Mouse (Mus musculus) embryo, embryonic 11 days (tissue): ENCODE measurements around the gene Fabp3.

Experiments used
- DNase-seq: peaks from one replicate; pipeline ENCODE4 v3.0.0-alpha.2; 2015

Gene Fabp3

DNA sequence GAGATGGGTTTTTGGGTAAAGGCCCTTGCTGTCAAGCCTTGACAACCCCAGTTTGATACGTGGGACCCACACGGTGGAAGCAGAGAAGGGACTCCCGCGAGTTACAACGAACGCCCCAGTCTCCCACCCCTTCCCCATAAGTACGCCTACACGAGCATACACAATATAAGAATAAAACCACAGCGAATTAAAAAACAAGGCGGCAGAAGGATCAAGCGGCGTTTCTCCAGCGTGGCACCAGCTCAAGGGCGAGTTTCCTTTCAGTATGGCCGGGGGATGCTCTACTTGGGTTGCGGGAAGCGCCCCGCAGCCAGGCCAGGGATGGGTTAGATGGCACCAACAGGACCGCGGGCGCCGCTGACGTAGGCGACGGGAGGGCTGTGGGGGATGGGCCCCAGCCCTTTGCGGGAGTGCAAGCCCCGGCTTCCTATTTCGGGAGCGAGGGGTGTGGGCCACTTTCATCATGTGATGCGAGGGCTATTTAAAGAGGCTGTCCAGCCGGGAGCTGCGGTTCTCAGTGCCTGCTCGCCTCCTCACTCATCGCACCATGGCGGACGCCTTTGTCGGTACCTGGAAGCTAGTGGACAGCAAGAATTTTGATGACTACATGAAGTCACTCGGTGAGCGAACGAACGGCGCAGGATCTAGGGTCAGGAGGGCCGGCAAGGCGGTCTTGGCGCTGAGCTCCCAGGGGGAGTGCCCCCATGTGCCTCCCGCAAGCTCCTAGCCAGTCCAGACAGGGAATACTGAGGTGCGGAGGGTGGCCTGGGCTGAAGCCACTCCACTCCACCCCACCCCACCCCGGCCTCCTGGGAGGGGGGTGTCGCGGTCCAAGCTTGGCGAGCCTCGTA, at the start of gene Fabp3, which contains the start of gene Gm10570:
Fabp3 (plus strand) TSS at position 365 of the 851 bp plus-strand sequence.
Gm10570 (minus strand) TSS at position 444 of the 851 bp plus-strand sequence.
- peak; percentile 79 for DNase-seq

- DNase-seq: no peak
Measured at GRCm38 (mm10) chr4:130260406-130260805, 48.0 kb upstream of the Fabp3 start.

- DNase-seq: no peak
Measured at GRCm38 (mm10) chr4:130264131-130264530, 44.3 kb upstream of the Fabp3 start.

GRCm38 (mm10) chr4:130264698-130265349, 43.6 kb upstream of the Fabp3 start:
- DNase-seq: peak; percentile 71

GRCm38 (mm10) chr4:130266601-130267000, 41.8 kb upstream of the Fabp3 start:
- DNase-seq: peak; percentile 26

- peak; percentile 9 for DNase-seq
Measured at GRCm38 (mm10) chr4:130267069-130267468, 41.3 kb upstream of the Fabp3 start.

DNA sequence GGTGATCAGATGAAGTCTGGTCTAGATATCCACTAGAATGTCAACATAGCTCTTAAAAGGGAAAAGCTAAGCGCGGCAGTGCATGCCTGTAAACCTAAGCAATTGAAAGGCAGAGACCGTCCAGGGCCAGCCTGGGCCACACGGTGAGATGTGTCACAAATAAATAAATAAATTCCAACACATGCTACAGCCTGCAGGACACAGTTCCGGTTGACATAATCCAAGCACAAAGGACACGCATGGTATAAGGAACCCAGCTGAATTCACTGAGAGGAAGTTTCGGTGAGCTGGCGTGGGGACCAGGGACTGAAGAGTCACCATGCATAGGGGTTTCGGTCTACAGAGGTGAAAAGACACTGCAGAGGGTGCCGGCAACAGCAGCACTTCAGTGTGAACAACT, 39.7 kb upstream of the Fabp3 start:
- no peak for DNase-seq

DNA sequence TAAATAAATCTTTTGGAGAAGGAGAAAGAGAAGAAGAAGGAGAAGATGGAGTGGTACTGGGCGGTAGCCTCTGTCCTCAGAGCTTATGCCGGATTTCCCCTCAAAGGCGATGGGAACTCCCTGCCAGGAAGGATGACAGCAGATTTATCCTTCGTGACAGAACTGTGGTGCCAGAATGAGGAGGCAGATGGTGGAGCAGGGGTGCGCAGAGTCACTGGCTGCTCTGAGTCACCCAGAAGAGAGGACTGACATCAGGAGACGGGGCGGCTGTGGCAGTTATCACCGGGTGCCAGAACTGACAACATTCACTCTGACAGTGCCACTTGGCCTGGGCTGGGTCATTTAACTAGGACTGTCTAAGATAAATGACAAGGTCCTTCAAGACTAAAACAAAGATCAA, 38.3 kb upstream of the Fabp3 start:
- DNase-seq: no peak

DNA sequence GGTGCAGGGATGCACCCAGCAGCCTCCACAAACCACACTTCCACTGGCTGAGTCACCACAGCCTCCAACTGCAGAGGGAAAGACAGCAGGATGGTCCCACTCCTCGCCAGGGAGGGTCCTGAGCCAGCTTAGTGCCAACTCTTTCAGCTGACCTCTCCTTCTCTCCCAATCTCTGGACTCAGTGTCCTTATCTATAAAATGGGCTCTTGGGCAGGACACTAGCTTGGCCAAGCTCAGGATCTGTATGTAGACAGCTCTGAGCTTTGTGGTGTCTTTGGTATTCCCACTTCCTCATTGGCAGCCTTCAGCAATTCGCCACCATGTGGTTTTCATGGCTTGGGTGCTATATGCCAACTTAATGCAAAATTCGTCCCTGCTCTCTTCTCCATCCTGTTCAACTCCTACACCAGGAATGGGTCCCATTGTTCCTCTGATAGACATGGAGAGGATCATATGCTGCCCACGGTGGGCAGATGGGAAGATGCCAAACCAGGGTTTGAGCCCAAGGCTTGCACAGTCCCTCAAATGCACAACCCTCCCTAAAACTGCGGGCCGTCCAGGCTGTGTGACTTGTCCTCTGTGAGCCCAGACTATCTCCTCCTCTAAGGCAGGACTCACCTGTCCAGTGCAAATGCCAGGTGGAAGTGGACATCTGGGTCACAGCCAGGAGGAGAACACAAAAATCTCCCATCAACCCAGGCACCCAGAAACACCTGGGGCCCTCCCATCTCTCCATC, 37.6 kb upstream of the Fabp3 start:
- no peak for DNase-seq

DNA sequence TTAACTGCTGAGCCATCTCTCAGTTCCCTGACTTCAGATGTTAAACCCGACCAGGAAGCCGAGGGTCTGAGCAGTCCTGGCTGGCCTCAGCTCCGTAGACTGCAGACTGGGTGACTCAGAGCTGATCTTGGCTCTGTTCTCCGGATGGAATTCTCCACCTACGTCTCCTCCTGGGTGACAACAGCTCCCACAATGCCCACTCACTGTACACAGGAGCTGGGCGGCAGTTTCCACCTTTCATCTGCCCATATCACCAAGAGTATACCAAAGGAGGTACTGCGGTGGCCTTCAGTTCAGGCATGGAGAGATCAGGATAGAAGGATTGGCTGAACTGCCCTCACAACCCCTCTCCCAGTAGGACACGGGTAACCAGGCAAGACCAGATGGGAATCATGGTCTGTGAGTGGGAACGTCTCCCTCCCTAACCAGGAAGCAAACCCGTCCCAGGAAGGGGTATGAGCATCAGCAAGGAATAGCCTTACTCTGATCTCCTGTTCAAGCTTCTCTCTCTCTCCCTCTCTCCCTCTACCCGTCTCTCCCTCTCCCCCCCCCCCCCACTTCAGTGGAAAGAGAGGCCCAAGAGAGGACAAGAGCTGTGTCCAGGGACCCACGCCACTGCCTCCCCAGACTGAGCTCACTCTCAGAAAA, 34.6 kb upstream of the Fabp3 start:
- DNase-seq: peak; percentile 45

- DNase-seq: peak; percentile 80
Measured at GRCm38 (mm10) chr4:130274346-130275015, 33.9 kb upstream of the Fabp3 start.

DNA sequence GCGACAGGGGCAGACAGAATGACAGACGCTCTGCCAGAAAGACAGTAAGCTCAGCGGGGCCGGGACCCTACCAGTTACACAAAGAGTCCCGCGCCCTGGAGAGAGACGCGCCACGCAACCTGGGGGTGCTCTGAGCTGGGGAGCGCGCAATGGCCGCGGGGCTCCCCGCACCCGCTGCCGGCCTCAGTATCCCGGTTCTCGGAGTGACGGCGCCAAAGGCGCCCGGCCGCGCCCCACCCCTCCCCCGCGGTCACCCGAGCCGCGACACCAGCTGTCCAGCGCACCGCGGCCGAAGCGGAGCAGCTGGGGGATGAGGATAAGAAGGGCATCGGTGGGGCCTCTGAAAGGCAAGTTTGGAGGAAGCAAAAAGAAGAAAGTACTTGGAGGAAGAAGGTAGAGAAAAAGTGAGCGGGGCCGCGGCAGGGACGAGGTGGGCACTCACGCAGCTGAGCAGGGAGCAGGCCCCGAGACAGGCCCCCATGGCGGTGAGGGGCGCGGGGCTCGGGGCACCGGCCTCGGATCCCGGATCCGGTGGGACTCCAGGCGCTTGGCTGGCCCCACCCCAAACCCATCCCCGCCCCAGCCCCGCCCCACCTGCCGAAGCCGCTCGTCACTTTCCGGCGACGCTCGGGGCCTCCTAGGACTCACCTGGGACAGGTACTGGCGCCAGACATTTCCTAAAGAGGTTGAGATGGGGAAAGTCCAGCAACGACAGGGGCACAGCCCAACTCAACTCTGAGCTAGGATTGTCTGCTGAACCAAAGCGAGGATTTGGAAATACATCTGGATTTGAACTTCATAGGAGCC, 33.2 kb upstream of the Fabp3 start:
- peak; percentile 71 for DNase-seq

GRCm38 (mm10) chr4:130275823-130276105, 32.6 kb upstream of the Fabp3 start:
- no peak for DNase-seq

- no peak for DNase-seq
Measured at GRCm38 (mm10) chr4:130276573-130277176, 31.7 kb upstream of the Fabp3 start.

DNA sequence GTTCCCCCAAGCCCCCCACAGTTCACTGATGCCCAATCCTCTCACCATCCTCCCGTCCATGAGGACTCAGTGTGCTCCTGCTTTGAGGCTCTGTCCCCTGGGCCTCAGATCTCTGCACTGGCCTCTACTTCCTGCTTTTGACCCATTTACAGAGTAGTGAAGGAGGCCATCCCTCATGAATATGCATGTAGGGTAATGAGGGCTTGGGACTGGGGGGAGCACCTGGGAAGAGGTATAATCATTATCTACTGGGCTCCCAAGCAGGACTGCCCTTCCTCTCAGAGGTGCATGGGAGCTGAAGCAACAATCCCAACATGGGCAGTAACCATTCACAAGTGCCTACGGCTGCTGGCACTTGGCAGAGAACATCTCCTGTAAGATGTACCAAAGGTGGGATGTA, 29.3 kb upstream of the Fabp3 start, which contains the start of gene Serinc2:
Serinc2 (minus strand) TSS at position 101 of the 400 bp plus-strand sequence.
- no peak for DNase-seq

DNA sequence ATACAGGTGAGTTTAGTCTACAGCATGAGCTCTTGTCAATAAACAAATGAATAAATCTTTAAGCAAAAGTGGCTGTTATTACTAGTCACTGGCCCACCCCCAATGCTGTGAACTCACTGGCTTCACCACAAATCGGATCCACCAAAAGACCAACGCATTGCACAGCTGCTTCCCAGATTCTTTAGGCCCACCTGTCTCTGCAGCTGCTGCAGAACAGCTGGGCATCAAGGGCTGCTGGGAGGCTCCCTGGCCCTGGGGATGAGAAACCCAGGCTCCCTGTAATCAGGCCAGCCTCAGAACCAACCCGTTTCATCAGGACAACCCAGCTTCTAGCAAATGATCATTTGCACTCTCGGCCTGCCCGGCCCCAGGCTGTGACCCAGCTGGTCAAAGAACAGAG, 25.5 kb upstream of the Fabp3 start:
- DNase-seq: no peak

GRCm38 (mm10) chr4:130283826-130284225, 24.6 kb upstream of the Fabp3 start:
- DNase-seq: no peak

- no peak for DNase-seq
Measured at GRCm38 (mm10) chr4:130286531-130286930, 21.9 kb upstream of the Fabp3 start.

- no peak for DNase-seq
Measured at GRCm38 (mm10) chr4:130289824-130290223, 18.6 kb upstream of the Fabp3 start.

- DNase-seq: peak; percentile 84
Measured at GRCm38 (mm10) chr4:130292271-130292670, 16.1 kb upstream of the Fabp3 start.

DNA sequence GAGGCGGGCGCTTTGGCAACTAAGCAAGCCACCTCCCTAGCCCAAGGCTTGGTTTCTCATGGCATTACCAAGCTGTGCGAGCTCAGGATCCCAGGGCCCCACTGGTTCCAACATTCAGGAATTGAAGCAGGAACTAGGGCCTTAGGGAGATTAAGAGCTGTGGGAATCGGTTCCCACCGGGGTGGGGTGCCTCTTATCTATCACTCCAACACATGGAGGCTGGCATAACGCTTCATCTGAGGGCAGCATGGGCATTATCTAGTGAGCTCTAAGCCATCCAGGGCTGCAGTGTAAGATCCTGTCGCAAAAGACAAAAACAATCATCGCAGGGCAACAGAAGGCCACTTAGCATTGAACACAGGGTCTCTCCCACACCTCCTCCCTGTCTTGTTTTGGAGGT, 13.9 kb upstream of the Fabp3 start:
- DNase-seq: no peak
